Mouse (Mus musculus) liver, embryonic 14.5 days (tissue): ENCODE results near the gene Kantr.

ENCODE experiments used
- CTCF ChIP-seq: IDR thresholded peaks from 2 replicates; pipeline ENCODE4 v1.5.1; 2016; ENCODE audit warnings: antibody characterized with exemption, low read depth, control low read depth
- EP300 ChIP-seq: IDR thresholded peaks from 2 replicates; pipeline ENCODE4 v1.6.1; 2016; ENCODE audit warnings: antibody characterized with exemption, low read depth

GRCm38 (mm10) chrX:152320535-152320934 is 6.8 kb downstream of the Kantr start:
- TF ChIP-seq CTCF (no peak), EP300 (no peak)
